Mouse (Mus musculus) CH12.LX (cell line): ENCODE data around the gene Mfsd5.

Experiments
- E2F4 ChIP-seq: IDR thresholded peaks from 2 replicates; pipeline ENCODE4 v1.6.1; 2011; ENCODE audit warnings: low read depth, low read length, improper control_type of control experiment; ENCODE audit not compliant: insufficient replicate concordance
- POLR2A ChIP-seq: IDR thresholded peaks from 2 replicates; pipeline ENCODE4 v1.6.1; 2011; ENCODE audit warnings: low read depth, mild to moderate bottlenecking, improper control_type of control experiment, low read length
- ZNF384 ChIP-seq: IDR thresholded peaks from 2 replicates; pipeline ENCODE4 v1.6.1; 2012; ENCODE audit warnings: low read depth, low read length, improper control_type of control experiment, inconsistent platforms

DNA sequence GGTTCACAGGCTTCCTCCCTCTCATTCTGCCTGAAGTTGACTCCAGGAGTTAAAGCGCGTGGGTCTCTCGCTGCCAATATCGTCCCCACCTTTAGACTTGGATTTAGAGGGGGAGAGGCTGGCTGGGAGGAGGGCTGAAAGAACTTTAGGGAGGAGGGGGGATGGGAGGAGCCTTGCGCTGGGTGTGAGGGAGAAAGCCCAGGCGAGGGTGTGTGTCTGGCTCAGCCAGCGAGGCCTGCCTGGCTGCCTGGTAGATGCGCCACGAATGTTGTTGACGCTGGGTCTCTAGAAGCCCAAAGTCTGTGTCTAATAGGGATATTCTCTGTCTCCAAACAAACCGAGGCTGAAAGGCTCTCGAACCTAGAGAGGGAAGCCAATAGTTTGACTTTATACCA lies 21.2 kb upstream of the Mfsd5 start:
- TF ChIP-seq ZNF384 = no peak
- TF ChIP-seq E2F4 = no peak
- TF ChIP-seq POLR2A = no peak
